Mouse (Mus musculus) MEL (cell line): Measurements from ENCODE around the gene Iqsec1. TPM values are rescaled to one million over a fixed set of nuclear protein-coding genes. Genes with fewer than 3 reads are reported as not detected.

ENCODE experiments used
- DNase-seq: peaks from one replicate; pipeline ENCODE4 v3.0.0; 2011; ENCODE audit warnings: low read depth, low spot score
- H3K27ac ChIP-seq: 2 replicates; pipeline ENCODE4 v1.5.1; 2012; ENCODE audit warnings: low read depth, mild to moderate bottlenecking, control low read depth, low read length, moderate library complexity; ENCODE audit not compliant: control insufficient read depth
- H3K27me3 ChIP-seq, 2 experiments: fragments of 150-350 bp in 1 of 2; sonication (generic) in 1 of 2; 2 replicates each; pipeline ENCODE4 v1.6.1; 2012; ENCODE audit warnings: low read length in 2 of 2, mild to moderate bottlenecking in 2 of 2, improper control_type of control experiment in 1 of 2, moderate library complexity in 1 of 2; ENCODE audit not compliant: insufficient read depth in 2 of 2, control insufficient read depth in 1 of 2
- H3K36me3 ChIP-seq, 2 experiments: 2 replicates each; pipeline ENCODE4 v1.6.1; 2012 to 2014; ENCODE audit warnings: low read length in 2 of 2, improper control_type of control experiment in 1 of 2, inconsistent platforms in 1 of 2, mild to moderate bottlenecking in 1 of 2; ENCODE audit not compliant: insufficient read depth in 2 of 2, control insufficient read depth in 1 of 2
- H3K4me1 ChIP-seq, 2 experiments: fragments of 150-350 bp in 1 of 2; sonication (generic) in 1 of 2; 2 replicates each; pipeline ENCODE4 v1.6.1; 2012; ENCODE audit warnings: low read length in 2 of 2, improper control_type of control experiment in 1 of 2, mild to moderate bottlenecking in 1 of 2; ENCODE audit not compliant: insufficient read depth in 2 of 2, control insufficient read depth in 1 of 2
- H3K4me3 ChIP-seq, 2 experiments: fragments of 150-350 bp in 1 of 2; sonication (generic) in 1 of 2; 2 replicates each; pipeline ENCODE4 v1.5.1; 2012; ENCODE audit warnings: low read depth in 2 of 2, low read length in 2 of 2, mild to moderate bottlenecking in 2 of 2, moderate library complexity in 2 of 2, control low read depth in 1 of 2, improper control_type of control experiment in 1 of 2; ENCODE audit not compliant: control insufficient read depth in 1 of 2, insufficient read depth in 1 of 2
- H3K79me2 ChIP-seq: 2 replicates; pipeline ENCODE4 v1.6.1; 2012; ENCODE audit warnings: mild to moderate bottlenecking, low read length, moderate library complexity; ENCODE audit not compliant: control insufficient read depth, poor library complexity, insufficient read depth
- H3K9ac ChIP-seq: 2 replicates; pipeline ENCODE4 v1.6.1; 2012; ENCODE audit warnings: low read depth, mild to moderate bottlenecking, control low read depth, low read length, moderate library complexity; ENCODE audit not compliant: control insufficient read depth, poor library complexity, severe bottlenecking
- H3K9me3 ChIP-seq: fragments of 150-350 bp; sonication (generic); replicated peaks from 2 replicates; pipeline ENCODE4 v1.6.1; 2012; ENCODE audit warnings: mild to moderate bottlenecking, low read length, improper control_type of control experiment, moderate library complexity; ENCODE audit not compliant: insufficient read depth
- BHLHE40 ChIP-seq: IDR thresholded peaks from 2 replicates; pipeline ENCODE4 v1.6.1; 2012; ENCODE audit warnings: low read depth, mild to moderate bottlenecking, inconsistent platforms, low read length, improper control_type of control experiment, borderline replicate concordance
- CHD1 ChIP-seq: IDR thresholded peaks from 2 replicates; pipeline ENCODE4 v1.6.1; 2012; ENCODE audit warnings: low read depth, mild to moderate bottlenecking, inconsistent platforms, low read length, improper control_type of control experiment
- E2F4 ChIP-seq: IDR thresholded peaks from 2 replicates; pipeline ENCODE4 v1.6.1; 2011; ENCODE audit warnings: low read depth, low read length, improper control_type of control experiment, borderline replicate concordance
- ELF1 ChIP-seq: IDR thresholded peaks from 2 replicates; pipeline ENCODE4 v1.6.1; 2014; ENCODE audit warnings: low read depth, mild to moderate bottlenecking, inconsistent platforms, low read length, improper control_type of control experiment, moderate library complexity
- GATA1 ChIP-seq: IDR thresholded peaks from 2 replicates; pipeline ENCODE4 v1.6.1; 2011; ENCODE audit warnings: low read depth, low read length, improper control_type of control experiment
- HCFC1 ChIP-seq: IDR thresholded peaks from 2 replicates; pipeline ENCODE4 v1.6.1; 2012; ENCODE audit warnings: low read depth, mild to moderate bottlenecking, inconsistent platforms, low read length, improper control_type of control experiment, moderate library complexity
- MEF2A ChIP-seq: IDR thresholded peaks from 2 replicates; pipeline ENCODE4 v1.6.1; 2014; ENCODE audit warnings: low read depth, mild to moderate bottlenecking, inconsistent platforms, low read length, improper control_type of control experiment; ENCODE audit not compliant: poor library complexity, insufficient replicate concordance, severe bottlenecking; ENCODE audit errors: extremely low read depth
- POLR2A ChIP-seq, 2 experiments: IDR thresholded peaks; 2 replicates each; pipeline ENCODE4 v1.6.1; 2011 to 2012; ENCODE audit warnings: low read length in 2 of 2, mild to moderate bottlenecking in 2 of 2, control low read depth in 1 of 2, improper control_type of control experiment in 1 of 2, low read depth in 1 of 2, moderate library complexity in 1 of 2; ENCODE audit not compliant: control insufficient read depth in 1 of 2, insufficient read depth in 1 of 2, poor library complexity in 1 of 2
- SIN3A ChIP-seq: IDR thresholded peaks from 2 replicates; pipeline ENCODE4 v1.6.1; 2012; ENCODE audit warnings: low read length, improper control_type of control experiment, inconsistent platforms
- TAL1 ChIP-seq: IDR thresholded peaks from 2 replicates; pipeline ENCODE4 v1.6.1; 2012; ENCODE audit warnings: mild to moderate bottlenecking, inconsistent platforms, low read length, moderate library complexity, mixed read lengths
- TCF12 ChIP-seq: IDR thresholded peaks from 2 replicates; pipeline ENCODE4 v1.6.1; 2014; ENCODE audit warnings: low read depth, mild to moderate bottlenecking, inconsistent platforms, low read length, improper control_type of control experiment, moderate library complexity
- polyA plus RNA-seq, 2 experiments: library from polyadenylated mRNA; stranded (reverse) in 1 of 2; unstranded in 1 of 2; fragments of >175 nt in 1 of 2; fragments of >200 nt in 1 of 2; gene quantifications; 2 replicates each; pipeline versions ENCODE4 v1.2.1 to v1.2.4; 2012; ENCODE audit warnings: low replicate concordance in 2 of 2, low read depth in 1 of 2; ENCODE audit not compliant: insufficient read length in 2 of 2, insufficient read depth in 1 of 2, missing spikeins in 1 of 2
- total RNA-seq: library from RNA; depleted of rRNA; stranded (reverse); fragments of 300-350 nt; gene quantifications from 2 replicates; pipeline ENCODE4 v1.2.3, GENCODE M21; 2012

Iqsec1 gene
- total and polyA plus RNA-seq, 3 experiments = 14.8 to 73.4 (median 30.8) TPM

- no peak overlapping the region for H3K27ac ChIP-seq
- peaks cover 0 to 2% of the 10 kb centered on the region in 2 experiments; a peak in 2 of 4 replicates for H3K27me3 ChIP-seq
- H3K79me2 ChIP-seq = no peaks in the 10 kb centered on the region
- no peaks in the 10 kb centered on the region for H3K36me3 ChIP-seq
- H3K4me3 ChIP-seq = no peak overlapping the region
- no peaks in the 10 kb centered on the region for H3K9me3 ChIP-seq
- H3K4me1 ChIP-seq = no peaks in the 10 kb centered on the region
- no peak overlapping the region for H3K9ac ChIP-seq
- no peak for TF ChIP-seq BHLHE40
- TF ChIP-seq E2F4 = no peak
- no peak for TF ChIP-seq MEF2A
- TF ChIP-seq TAL1 = no peak
- TF ChIP-seq SIN3A = no peak
- TF ChIP-seq POLR2A (IDR thresholded peaks at IDR 0.05; ENCODE audit: control insufficient read depth in 1 of 2, insufficient read depth in 1 of 2, low read depth in 1 of 2, low read length in 2 of 2, poor library complexity in 1 of 2) = no peak
- no peak for TF ChIP-seq HCFC1
- TF ChIP-seq CHD1 = no peak
- DNase-seq = no peak
Measured at GRCm38 (mm10) chr6:90777302-90777701, 211.2 kb downstream of the Iqsec1 start.

- no peak overlapping the region for H3K4me3 ChIP-seq
- 0 out of 2 replicates have a peak, but pooled peaks have one; percentile 11 for TF ChIP-seq GATA1
- TF ChIP-seq TCF12 = no peak
- TF ChIP-seq, all 39 proteins: peak for 1
- Histone ChIP-seq H3K79me2 (no peaks in the 10 kb centered on the region), H3K9me3 (no peaks in the 10 kb centered on the region), H3K9ac (no peak overlapping the region), H3K4me1 (no peaks in the 10 kb centered on the region), H3K27ac (no peak overlapping the region), H3K27me3 (peaks cover 0 to 2% of the 10 kb centered on the region in 2 experiments; a peak in 2 of 4 replicates), H3K36me3 (no peaks in the 10 kb centered on the region)
- DNase-seq = no peak
Measured at GRCm38 (mm10) chr6:90775606-90776005, 212.9 kb downstream of the Iqsec1 start.

GRCm38 (mm10) chr6:90773811-90774233, 214.7 kb downstream of the Iqsec1 start:
- DNase-seq = no peak
- Histone ChIP-seq H3K4me1 (no peaks in the 10 kb centered on the region), H3K36me3 (no peaks in the 10 kb centered on the region), H3K4me3 (no peak overlapping the region), H3K27ac (no peak overlapping the region), H3K9me3 (no peaks in the 10 kb centered on the region), H3K27me3 (peaks cover 0 to 2% of the 10 kb centered on the region in 2 experiments; a peak in 2 of 4 replicates), H3K9ac (no peak overlapping the region), H3K79me2 (no peaks in the 10 kb centered on the region)
- no peak for TF ChIP-seq ELF1
